Mouse (Mus musculus) MEL (cell line): Measurements from ENCODE around the gene Sec22c. TPM values are rescaled to one million over a fixed set of nuclear protein-coding genes. Genes with fewer than 3 reads are reported as not detected.

ENCODE experiments used
- DNase-seq: peaks from one replicate; pipeline ENCODE4 v3.0.0; 2011; ENCODE audit warnings: low read depth, low spot score
- H3K27ac ChIP-seq: 2 replicates; pipeline ENCODE4 v1.5.1; 2012; ENCODE audit warnings: low read depth, mild to moderate bottlenecking, control low read depth, low read length, moderate library complexity; ENCODE audit not compliant: control insufficient read depth
- H3K27me3 ChIP-seq, 2 experiments: fragments of 150-350 bp in 1 of 2; sonication (generic) in 1 of 2; 2 replicates each; pipeline ENCODE4 v1.6.1; 2012; ENCODE audit warnings: low read length in 2 of 2, mild to moderate bottlenecking in 2 of 2, improper control_type of control experiment in 1 of 2, moderate library complexity in 1 of 2; ENCODE audit not compliant: insufficient read depth in 2 of 2, control insufficient read depth in 1 of 2
- H3K36me3 ChIP-seq, 2 experiments: 2 replicates each; pipeline ENCODE4 v1.6.1; 2012 to 2014; ENCODE audit warnings: low read length in 2 of 2, improper control_type of control experiment in 1 of 2, inconsistent platforms in 1 of 2, mild to moderate bottlenecking in 1 of 2; ENCODE audit not compliant: insufficient read depth in 2 of 2, control insufficient read depth in 1 of 2
- H3K4me1 ChIP-seq, 2 experiments: fragments of 150-350 bp in 1 of 2; sonication (generic) in 1 of 2; 2 replicates each; pipeline ENCODE4 v1.6.1; 2012; ENCODE audit warnings: low read length in 2 of 2, improper control_type of control experiment in 1 of 2, mild to moderate bottlenecking in 1 of 2; ENCODE audit not compliant: insufficient read depth in 2 of 2, control insufficient read depth in 1 of 2
- H3K4me3 ChIP-seq, 2 experiments: fragments of 150-350 bp in 1 of 2; sonication (generic) in 1 of 2; 2 replicates each; pipeline ENCODE4 v1.5.1; 2012; ENCODE audit warnings: low read depth in 2 of 2, low read length in 2 of 2, mild to moderate bottlenecking in 2 of 2, moderate library complexity in 2 of 2, control low read depth in 1 of 2, improper control_type of control experiment in 1 of 2; ENCODE audit not compliant: control insufficient read depth in 1 of 2, insufficient read depth in 1 of 2
- H3K79me2 ChIP-seq: 2 replicates; pipeline ENCODE4 v1.6.1; 2012; ENCODE audit warnings: mild to moderate bottlenecking, low read length, moderate library complexity; ENCODE audit not compliant: control insufficient read depth, poor library complexity, insufficient read depth
- H3K9ac ChIP-seq: 2 replicates; pipeline ENCODE4 v1.6.1; 2012; ENCODE audit warnings: low read depth, mild to moderate bottlenecking, control low read depth, low read length, moderate library complexity; ENCODE audit not compliant: control insufficient read depth, poor library complexity, severe bottlenecking
- H3K9me3 ChIP-seq: fragments of 150-350 bp; sonication (generic); replicated peaks from 2 replicates; pipeline ENCODE4 v1.6.1; 2012; ENCODE audit warnings: mild to moderate bottlenecking, low read length, improper control_type of control experiment, moderate library complexity; ENCODE audit not compliant: insufficient read depth
- CHD1 ChIP-seq: IDR thresholded peaks from 2 replicates; pipeline ENCODE4 v1.6.1; 2012; ENCODE audit warnings: low read depth, mild to moderate bottlenecking, inconsistent platforms, low read length, improper control_type of control experiment
- CHD2 ChIP-seq: IDR thresholded peaks from 2 replicates; pipeline ENCODE4 v1.6.1; 2011; ENCODE audit warnings: low read length, improper control_type of control experiment
- CTCF ChIP-seq, 3 experiments: IDR thresholded peaks in 2 of 3; conservative IDR thresholded peaks in 1 of 3; 2 replicates each; pipeline ENCODE4 v1.5.1; 2011 to 2012; ENCODE audit warnings: low read length in 3 of 3, low read depth in 2 of 3, mild to moderate bottlenecking in 2 of 3, improper control_type of control experiment in 1 of 3, inconsistent platforms in 1 of 3, mixed read lengths in 1 of 3, moderate library complexity in 1 of 3; ENCODE audit not compliant: control insufficient read depth in 1 of 3, insufficient read depth in 1 of 3, poor library complexity in 1 of 3, severe bottlenecking in 1 of 3
- E2F4 ChIP-seq: IDR thresholded peaks from 2 replicates; pipeline ENCODE4 v1.6.1; 2011; ENCODE audit warnings: low read depth, low read length, improper control_type of control experiment, borderline replicate concordance
- ETS1 ChIP-seq: IDR thresholded peaks from 2 replicates; pipeline ENCODE4 v1.6.1; 2012; ENCODE audit warnings: low read depth, mild to moderate bottlenecking, inconsistent platforms, low read length, improper control_type of control experiment, moderate library complexity
- GABPA ChIP-seq: IDR thresholded peaks from 2 replicates; pipeline ENCODE4 v1.6.1; 2012; ENCODE audit warnings: low read depth, mild to moderate bottlenecking, inconsistent platforms, low read length, improper control_type of control experiment, moderate library complexity
- GATA1 ChIP-seq: IDR thresholded peaks from 2 replicates; pipeline ENCODE4 v1.6.1; 2011; ENCODE audit warnings: low read depth, low read length, improper control_type of control experiment
- JUND ChIP-seq: IDR thresholded peaks from 2 replicates; pipeline ENCODE4 v1.6.1; 2011; ENCODE audit warnings: low read depth, mild to moderate bottlenecking, improper control_type of control experiment, low read length
- KAT2A ChIP-seq: conservative IDR thresholded peaks from 2 replicates; pipeline ENCODE4 v1.6.1; 2012; ENCODE audit warnings: low read depth, low read length, improper control_type of control experiment, inconsistent platforms
- MAZ ChIP-seq: IDR thresholded peaks from 2 replicates; pipeline ENCODE4 v1.6.1; 2012; ENCODE audit warnings: low read depth, mild to moderate bottlenecking, inconsistent platforms, low read length, improper control_type of control experiment
- MEF2A ChIP-seq: IDR thresholded peaks from 2 replicates; pipeline ENCODE4 v1.6.1; 2014; ENCODE audit warnings: low read depth, mild to moderate bottlenecking, inconsistent platforms, low read length, improper control_type of control experiment; ENCODE audit not compliant: poor library complexity, insufficient replicate concordance, severe bottlenecking; ENCODE audit errors: extremely low read depth
- MYB ChIP-seq: IDR thresholded peaks from 2 replicates; pipeline ENCODE4 v1.6.1; 2011; ENCODE audit warnings: mild to moderate bottlenecking, low read depth, low read length, improper control_type of control experiment
- MYC ChIP-seq: IDR thresholded peaks from 2 replicates; pipeline ENCODE4 v1.6.1; 2011; ENCODE audit warnings: low read depth, mild to moderate bottlenecking, low read length, improper control_type of control experiment, moderate library complexity
- NELFE ChIP-seq: IDR thresholded peaks from 2 replicates; pipeline ENCODE4 v1.6.1; 2011; ENCODE audit warnings: low read depth, low read length, improper control_type of control experiment
- NRF1 ChIP-seq: IDR thresholded peaks from 2 replicates; pipeline ENCODE4 v1.6.1; 2014; ENCODE audit warnings: low read depth, mild to moderate bottlenecking, inconsistent platforms, low read length, improper control_type of control experiment, moderate library complexity; ENCODE audit not compliant: poor library complexity, insufficient read depth, severe bottlenecking
- POLR2A ChIP-seq, 2 experiments: IDR thresholded peaks; 2 replicates each; pipeline ENCODE4 v1.6.1; 2011 to 2012; ENCODE audit warnings: low read length in 2 of 2, mild to moderate bottlenecking in 2 of 2, control low read depth in 1 of 2, improper control_type of control experiment in 1 of 2, low read depth in 1 of 2, moderate library complexity in 1 of 2; ENCODE audit not compliant: control insufficient read depth in 1 of 2, insufficient read depth in 1 of 2, poor library complexity in 1 of 2
- POLR2AphosphoS2 ChIP-seq: IDR thresholded peaks from 2 replicates; pipeline ENCODE4 v1.6.1; 2011; ENCODE audit warnings: low read length, improper control_type of control experiment
- RAD21 ChIP-seq: IDR thresholded peaks from 2 replicates; pipeline ENCODE4 v1.6.1; 2011; ENCODE audit warnings: mild to moderate bottlenecking, low read depth, low read length, improper control_type of control experiment
- TAL1 ChIP-seq: IDR thresholded peaks from 2 replicates; pipeline ENCODE4 v1.6.1; 2012; ENCODE audit warnings: mild to moderate bottlenecking, inconsistent platforms, low read length, moderate library complexity, mixed read lengths
- UBTF ChIP-seq: IDR thresholded peaks from 2 replicates; pipeline ENCODE4 v1.6.1; 2012; ENCODE audit warnings: low read depth, mild to moderate bottlenecking, inconsistent platforms, low read length, improper control_type of control experiment, moderate library complexity, borderline replicate concordance; ENCODE audit not compliant: insufficient read depth
- USF1 ChIP-seq: IDR thresholded peaks from 2 replicates; pipeline ENCODE4 v1.6.1; 2014; ENCODE audit warnings: low read depth, mild to moderate bottlenecking, inconsistent platforms, low read length, improper control_type of control experiment, moderate library complexity
- ZMIZ1 ChIP-seq: IDR thresholded peaks from 2 replicates; pipeline ENCODE4 v1.6.1; 2012; ENCODE audit warnings: low read depth, mild to moderate bottlenecking, inconsistent platforms, low read length, improper control_type of control experiment, moderate library complexity
- ZNF384 ChIP-seq: IDR thresholded peaks from 2 replicates; pipeline ENCODE4 v1.6.1; 2012; ENCODE audit warnings: low read depth, mild to moderate bottlenecking, inconsistent platforms, low read length, improper control_type of control experiment
- polyA plus RNA-seq, 2 experiments: library from polyadenylated mRNA; stranded (reverse) in 1 of 2; unstranded in 1 of 2; fragments of >175 nt in 1 of 2; fragments of >200 nt in 1 of 2; gene quantifications; 2 replicates each; pipeline versions ENCODE4 v1.2.1 to v1.2.4; 2012; ENCODE audit warnings: low replicate concordance in 2 of 2, low read depth in 1 of 2; ENCODE audit not compliant: insufficient read length in 2 of 2, insufficient read depth in 1 of 2, missing spikeins in 1 of 2
- total RNA-seq: library from RNA; depleted of rRNA; stranded (reverse); fragments of 300-350 nt; gene quantifications from 2 replicates; pipeline ENCODE4 v1.2.3, GENCODE M21; 2012

The Sec22c gene
- total and polyA plus RNA-seq, 3 experiments: 5.9 to 10.9 TPM; not detected in 1

DNA sequence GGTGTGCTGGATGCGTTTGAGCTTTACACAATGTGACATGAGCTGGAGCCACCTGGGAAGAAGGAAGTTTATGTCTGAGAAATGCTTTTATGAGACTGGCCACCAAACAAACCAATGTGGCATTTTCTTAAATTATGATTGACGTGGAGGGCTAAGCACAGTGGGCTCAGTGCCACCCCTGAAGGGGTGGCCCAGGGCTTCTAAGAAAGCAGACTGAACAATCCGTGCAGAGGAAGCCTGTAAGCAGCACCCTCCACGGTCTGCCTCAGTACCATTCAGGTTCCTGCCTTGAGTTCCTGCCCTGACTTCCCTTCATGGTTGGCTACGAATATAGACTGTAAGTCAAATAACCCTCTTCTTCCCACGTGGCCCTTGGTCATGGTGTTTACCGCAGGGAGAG lies 14.6 kb downstream of the Sec22c start:
- no peak for TF ChIP-seq MYB
- TF ChIP-seq GABPA: no peak
- TF ChIP-seq ZMIZ1: no peak
- TF ChIP-seq CHD2: no peak
- TF ChIP-seq POLR2A (IDR thresholded peaks at IDR 0.05; ENCODE audit: control insufficient read depth in 1 of 2, insufficient read depth in 1 of 2, low read depth in 1 of 2, low read length in 2 of 2, poor library complexity in 1 of 2): no peak
- TF ChIP-seq NELFE: no peak
- TF ChIP-seq E2F4: no peak
- TF ChIP-seq USF1: no peak
- no peak for TF ChIP-seq NRF1
- TF ChIP-seq UBTF: no peak
- no peak for TF ChIP-seq CTCF (IDR thresholded peaks at IDR 0.05 in 2 of 3, conservative IDR thresholded peaks at IDR 0.05 in 1 of 3; ENCODE audit: control insufficient read depth in 1 of 3, insufficient read depth in 1 of 3, low read depth in 2 of 3, low read length in 3 of 3, poor library complexity in 1 of 3, severe bottlenecking in 1 of 3)
- no peak for TF ChIP-seq RAD21
- no peak for TF ChIP-seq ZNF384
- TF ChIP-seq ETS1: no peak
- TF ChIP-seq KAT2A: no peak
- TF ChIP-seq JUND: no peak
- no peak for TF ChIP-seq MEF2A
- TF ChIP-seq MAZ: no peak
- no peak for DNase-seq
- no peaks in the 10 kb centered on the region for H3K36me3 ChIP-seq
- H3K4me3 ChIP-seq: no peak overlapping the region
- no peak overlapping the region for H3K27ac ChIP-seq
- H3K4me1 ChIP-seq: no peaks in the 10 kb centered on the region
- no peaks in the 10 kb centered on the region for H3K9me3 ChIP-seq
- H3K27me3 ChIP-seq: no peaks in the 10 kb centered on the region
- H3K9ac ChIP-seq: no peak overlapping the region
- no peaks in the 10 kb centered on the region for H3K79me2 ChIP-seq

DNA sequence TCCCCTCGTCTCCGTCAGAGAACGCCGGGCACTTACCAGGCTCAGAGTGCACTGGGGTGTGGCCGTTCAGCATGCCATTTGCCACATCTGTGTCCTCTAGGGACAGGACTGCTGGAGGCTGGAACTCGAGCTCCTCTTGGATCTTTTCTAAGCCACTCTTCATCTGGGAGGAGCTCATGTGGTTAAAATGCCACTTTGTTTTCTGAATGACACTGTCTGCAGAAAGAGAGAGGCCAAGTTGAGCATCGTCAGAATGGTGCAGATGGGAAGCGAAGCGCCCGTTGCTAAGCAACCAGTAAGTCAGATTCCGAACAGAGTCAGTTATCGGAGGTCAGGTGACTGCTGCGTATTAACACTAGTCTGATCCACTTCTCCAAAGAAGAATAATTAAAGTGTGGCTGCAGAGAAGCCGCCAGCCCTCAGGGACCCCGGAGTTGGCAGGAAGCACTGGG lies 15.1 kb downstream of the Sec22c start:
- H3K4me3 ChIP-seq: no peak overlapping the region
- H3K27me3 ChIP-seq: no peaks in the 10 kb centered on the region
- no peaks in the 10 kb centered on the region for H3K4me1 ChIP-seq
- TF ChIP-seq MYC (no peak), CHD2 (no peak), CHD1 (no peak), POLR2AphosphoS2 (no peak), GATA1 (no peak), TAL1 (no peak), KAT2A (no peak)
- no peak for DNase-seq
- H3K27ac ChIP-seq: no peak overlapping the region
- H3K36me3 ChIP-seq: no peaks in the 10 kb centered on the region
- no peaks in the 10 kb centered on the region for H3K79me2 ChIP-seq
- no peaks in the 10 kb centered on the region for H3K9me3 ChIP-seq
- H3K9ac ChIP-seq: no peak overlapping the region
